Mouse (Mus musculus) heart, embryonic 11.5 days (tissue): Measurements from ENCODE around the gene Hdc. TPM values are rescaled to one million over a fixed set of nuclear protein-coding genes. Genes with fewer than 3 reads are reported as not detected.
"Not testable (repeated sequence)": the region's sequence is repeated elsewhere in the genome, so short reads cannot be mapped to it uniquely, and the experiment has no call there.

Experiments
- ATAC-seq: fragments of 200-750 bp; cut with Nextera tagmentation; replicated peaks from 2 replicates; pipeline ENCODE4 v1.8.0; 2017; ENCODE audit warnings: moderate library complexity; ENCODE audit not compliant: insufficient number of reproducible peaks, low FRiP score, low TSS enrichment
- H3K27ac ChIP-seq: fragments of 300-500 bp; sonication (generic); 2 replicates; pipeline ENCODE4 v1.5.1; 2014; ENCODE audit warnings: mild to moderate bottlenecking, low read depth, low read length
- H3K27me3 ChIP-seq: fragments of 300-500 bp; sonication (generic); 2 replicates; pipeline ENCODE4 v1.6.1; 2014; ENCODE audit warnings: mild to moderate bottlenecking, low read length, mixed read lengths; ENCODE audit not compliant: control insufficient read depth, insufficient read depth
- H3K36me3 ChIP-seq: fragments of 300-500 bp; sonication (generic); 2 replicates; pipeline ENCODE4 v1.6.1; 2014; ENCODE audit warnings: mild to moderate bottlenecking, low read length, moderate library complexity, mixed read lengths; ENCODE audit not compliant: control insufficient read depth, insufficient read depth
- H3K4me1 ChIP-seq: fragments of 300-500 bp; sonication (generic); 2 replicates; pipeline ENCODE4 v1.6.1; 2014; ENCODE audit warnings: low read length; ENCODE audit not compliant: control insufficient read depth, insufficient read depth
- H3K4me2 ChIP-seq: fragments of 300-500 bp; sonication (generic); 2 replicates; pipeline ENCODE4 v1.6.1; 2014; ENCODE audit warnings: mild to moderate bottlenecking, moderate library complexity
- H3K4me3 ChIP-seq: fragments of 300-500 bp; sonication (generic); 2 replicates; pipeline ENCODE4 v1.5.1; 2014; ENCODE audit warnings: low read depth, low read length
- H3K9ac ChIP-seq: fragments of 300-500 bp; sonication (generic); 2 replicates; pipeline ENCODE4 v1.6.1; 2014; ENCODE audit warnings: mild to moderate bottlenecking, low read depth, low read length, moderate library complexity
- H3K9me3 ChIP-seq: fragments of 300-500 bp; sonication (generic); replicated peaks from 2 replicates; pipeline ENCODE4 v1.6.1; 2016; ENCODE audit warnings: low read length; ENCODE audit not compliant: control insufficient read depth
- WGBS: fragments of 180-500 bp; shearing (Covaris S2); extraction: QIAGEN DNeasy Blood & Tissue Kit; methylation state at CpG from one replicate; pipeline ENCODE4 v1.1.7; 2014; ENCODE audit not compliant: insufficient replicate concordance; 5-methylcytosine and 5-hydroxymethylcytosine counted together
- polyA plus RNA-seq: library from polyadenylated mRNA; unstranded; fragments of >200 nt; fragmentation: Nextera tagmentation; extraction: Ambion mirVana; gene quantifications from 2 replicates; pipeline ENCODE4 v1.2.1, GENCODE M21; 2014

The Hdc gene
- polyA plus RNA-seq, 1 experiment from 2014 or later = 4.3 TPM

- Histone ChIP-seq H3K27ac (no peak overlapping the region), H3K4me2 (no peak overlapping the region), H3K9ac (no peak overlapping the region), H3K27me3 (no peaks in the 10 kb centered on the region), H3K36me3 (peaks cover 10% of the 10 kb centered on the region), H3K4me3 (no peak overlapping the region), H3K9me3 (no peaks in the 10 kb centered on the region), H3K4me1 (no peaks in the 10 kb centered on the region)
- no peak for ATAC-seq
- 67% methylated on average over 12 of the region's 12 CpGs for WGBS
Measured at GRCm38 (mm10) chr2:126635939-126636823, 17.1 kb upstream of the Hdc start.

- H3K36me3 ChIP-seq = no peaks in the 10 kb centered on the region; the same call in 1 of the 2 replicates
- H3K4me1 ChIP-seq = no peaks in the 10 kb centered on the region
- no peak overlapping the region for H3K4me2 ChIP-seq
- H3K27ac ChIP-seq = no peak overlapping the region
- H3K27me3 ChIP-seq = no peaks in the 10 kb centered on the region
- no peak overlapping the region for H3K4me3 ChIP-seq
- no peak overlapping the region for H3K9ac ChIP-seq
- ATAC-seq = no peak
- H3K9me3 ChIP-seq = no peaks in the 10 kb centered on the region
- WGBS = 79% methylated on average over 2 of the region's 2 CpGs
Measured at GRCm38 (mm10) chr2:126633165-126633564, 14.1 kb upstream of the Hdc start.

GRCm38 (mm10) chr2:126628455-126628995 lies 9.4 kb upstream of the Hdc start:
- ATAC-seq = no peak
- Histone ChIP-seq H3K27me3 (no peaks in the 10 kb centered on the region), H3K9me3 (no peaks in the 10 kb centered on the region), H3K4me1 (no peaks in the 10 kb centered on the region), H3K4me2 (no peak overlapping the region), H3K9ac (no peak overlapping the region), H3K27ac (no peak overlapping the region), H3K36me3 (no peaks in the 10 kb centered on the region; the same call in 1 of the 2 replicates), H3K4me3 (no peak overlapping the region)
- WGBS = 84% methylated on average over 9 of the region's 9 CpGs

- Histone ChIP-seq H3K27ac (no peak overlapping the region), H3K9me3 (no peaks in the 10 kb centered on the region), H3K27me3 (no peaks in the 10 kb centered on the region), H3K4me2 (no peak overlapping the region), H3K4me1 (peaks cover 10% of the 10 kb centered on the region), H3K36me3 (no peaks in the 10 kb centered on the region), H3K4me3 (no peak overlapping the region), H3K9ac (no peak overlapping the region)
- no peak for ATAC-seq
Measured at GRCm38 (mm10) chr2:126623138-126623537, 4.0 kb upstream of the Hdc start.

GRCm38 (mm10) chr2:126622455-126622854 lies 3.4 kb upstream of the Hdc start:
- 69% methylated on average over 2 of the region's 2 CpGs for WGBS
- no peak overlapping the region for H3K9ac ChIP-seq
- peaks cover 10% of the 10 kb centered on the region for H3K4me1 ChIP-seq
- no peak for ATAC-seq
- H3K4me2 ChIP-seq = no peak overlapping the region
- H3K27ac ChIP-seq = no peak overlapping the region
- no peaks in the 10 kb centered on the region for H3K9me3 ChIP-seq
- no peaks in the 10 kb centered on the region for H3K36me3 ChIP-seq
- H3K27me3 ChIP-seq = no peaks in the 10 kb centered on the region
- H3K4me3 ChIP-seq = no peak overlapping the region

- Histone ChIP-seq H3K9ac (0 out of 2 replicates have a peak overlapping the region, but pooled peaks have one; percentile 43), H3K4me2 (peak overlapping the region; percentile 49), H3K36me3 (no peaks in the 10 kb centered on the region), H3K4me1 (peaks cover 10% of the 10 kb centered on the region), H3K27ac (peak overlapping the region; percentile 35; the same call in 1 of the 2 replicates), H3K27me3 (no peaks in the 10 kb centered on the region), H3K4me3 (no peak overlapping the region), H3K9me3 (no peaks in the 10 kb centered on the region)
- 13% methylated on average over 8 of the region's 8 CpGs for WGBS
- 0 out of 2 replicates have a peak, but pooled peaks have one; percentile 18 for ATAC-seq
Measured at GRCm38 (mm10) chr2:126618470-126619179, 474 bp downstream of the Hdc start.

GRCm38 (mm10) chr2:126615355-126615754 lies 3.7 kb downstream of the Hdc start:
- no peaks in the 10 kb centered on the region for H3K9me3 ChIP-seq
- no peak for ATAC-seq
- no peaks in the 10 kb centered on the region for H3K36me3 ChIP-seq
- peaks cover 10% of the 10 kb centered on the region for H3K4me1 ChIP-seq
- no peaks in the 10 kb centered on the region for H3K27me3 ChIP-seq
- H3K27ac ChIP-seq = no peak overlapping the region
- H3K4me2 ChIP-seq = no peak overlapping the region
- 77% methylated on average over 3 of the region's 3 CpGs for WGBS
- H3K4me3 ChIP-seq = no peak overlapping the region
- no peak overlapping the region for H3K9ac ChIP-seq

- not testable (repeated sequence) for H3K36me3 ChIP-seq, H3K9ac ChIP-seq, H3K4me2 ChIP-seq, H3K27me3 ChIP-seq, H3K9me3 ChIP-seq, H3K27ac ChIP-seq, H3K4me1 ChIP-seq, H3K4me3 ChIP-seq, ATAC-seq
- 56% methylated on average over 12 of the region's 12 CpGs for WGBS
Measured at GRCm38 (mm10) chr2:126609600-126609999, 9.5 kb downstream of the Hdc start.
